Mouse (Mus musculus) limb, embryonic 11.5 days (tissue): Measurements from ENCODE around the gene Klhdc7b. TPM values are rescaled to one million over a fixed set of nuclear protein-coding genes. Genes with fewer than 3 reads are reported as not detected.

ENCODE experiments used
- ATAC-seq: fragments of 200-750 bp; cut with Nextera tagmentation; 2 replicates; pipeline ENCODE4 v1.8.0; 2017; ENCODE audit warnings: low read depth; ENCODE audit not compliant: insufficient number of reproducible peaks, low FRiP score, low TSS enrichment
- DNase-seq: peaks from one replicate; pipeline ENCODE4 v3.0.0-alpha.2; 2015; ENCODE audit warnings: low spot score
- H3K27ac ChIP-seq: fragments of 300-500 bp; sonication (generic); replicated peaks from 2 replicates; pipeline ENCODE4 v1.5.1; 2014; ENCODE audit warnings: low read depth, mild to moderate bottlenecking, low read length
- H3K27me3 ChIP-seq: fragments of 300-500 bp; sonication (generic); 2 replicates; pipeline ENCODE4 v1.6.1; 2014; ENCODE audit warnings: mild to moderate bottlenecking, low read length, mixed read lengths; ENCODE audit not compliant: control insufficient read depth, insufficient read depth
- H3K36me3 ChIP-seq: fragments of 300-500 bp; sonication (generic); 2 replicates; pipeline ENCODE4 v1.6.1; 2014; ENCODE audit warnings: mild to moderate bottlenecking, low read length, moderate library complexity, mixed read lengths; ENCODE audit not compliant: control insufficient read depth, insufficient read depth
- H3K4me1 ChIP-seq: fragments of 300-500 bp; sonication (generic); 2 replicates; pipeline ENCODE4 v1.6.1; 2014; ENCODE audit warnings: low read length, mixed read lengths; ENCODE audit not compliant: control insufficient read depth, insufficient read depth
- H3K4me2 ChIP-seq: fragments of 300-500 bp; sonication (generic); 2 replicates; pipeline ENCODE4 v1.6.1; 2014; ENCODE audit warnings: low read depth, mild to moderate bottlenecking, moderate library complexity; ENCODE audit not compliant: severe bottlenecking
- H3K4me3 ChIP-seq: fragments of 300-500 bp; sonication (generic); 2 replicates; pipeline ENCODE4 v1.5.1; 2014; ENCODE audit warnings: low read depth, low read length
- H3K9ac ChIP-seq: fragments of 300-500 bp; sonication (generic); 2 replicates; pipeline ENCODE4 v1.6.1; 2014; ENCODE audit warnings: mild to moderate bottlenecking, low read length
- H3K9me3 ChIP-seq: fragments of 300-500 bp; sonication (generic); 2 replicates; pipeline ENCODE4 v1.6.1; 2016; ENCODE audit warnings: low read length; ENCODE audit not compliant: control insufficient read depth
- WGBS: fragments of 180-500 bp; shearing (Covaris S2); extraction: QIAGEN DNeasy Blood & Tissue Kit; methylation state at CpG from one replicate; pipeline ENCODE4 v1.1.7; 2014; 5-methylcytosine and 5-hydroxymethylcytosine counted together
- polyA plus RNA-seq: library from polyadenylated mRNA; unstranded; fragments of >200 nt; fragmentation: Nextera tagmentation; extraction: Ambion mirVana; gene quantifications from 2 replicates; pipeline ENCODE4 v1.2.1, GENCODE M21; 2014

The Klhdc7b gene
- polyA plus RNA-seq, 1 experiment from 2014 or later, result not detected

- no peak for ATAC-seq
- Histone ChIP-seq H3K36me3 (no peaks in the 10 kb centered on the region), H3K9ac (no peak overlapping the region), H3K4me2 (no peak overlapping the region), H3K27ac (no peak overlapping the region), H3K9me3 (no peaks in the 10 kb centered on the region), H3K27me3 (peaks cover 41% of the 10 kb centered on the region), H3K4me1 (peaks cover 15% of the 10 kb centered on the region), H3K4me3 (no peak overlapping the region; the same call in 1 of the 2 replicates)
- 5% methylated on average over 18 of the region's 18 CpGs for WGBS
- no peak for DNase-seq
Observed at GRCm38 (mm10) chr15:89377362-89377761, 7.4 kb upstream of the Klhdc7b start.

- Histone ChIP-seq H3K27me3 (peaks cover 41% of the 10 kb centered on the region), H3K36me3 (no peaks in the 10 kb centered on the region), H3K4me3 (peak overlapping the region; percentile 34), H3K9ac (peak overlapping the region; percentile 5; the same call in 1 of the 2 replicates), H3K9me3 (no peaks in the 10 kb centered on the region), H3K4me1 (peaks cover 10% of the 10 kb centered on the region), H3K4me2 (peak overlapping the region; percentile 63), H3K27ac (no peak overlapping the region)
- DNase-seq (no peak), ATAC-seq (no peak)
- WGBS, result 12% methylated on average over 39 of the region's 46 CpGs
Observed at GRCm38 (mm10) chr15:89377938-89378828, 6.5 kb upstream of the Klhdc7b start.

- Histone ChIP-seq H3K4me2 (peak within 1 kb of the TSS; percentile 63), H3K27me3 (peaks cover 41% of the 10 kb centered on the region), H3K36me3 (no peaks in the 10 kb centered on the region), H3K4me1 (peaks cover 10% of the 10 kb centered on the region), H3K9me3 (no peaks in the 10 kb centered on the region), H3K9ac (peak within 1 kb of the TSS; percentile 5), H3K27ac (no peak within 1 kb of the TSS), H3K4me3 (peak within 1 kb of the TSS; percentile 34)
- under 1% methylated on average over 31 of the region's 33 CpGs for WGBS
- DNase-seq (peak; percentile 58), ATAC-seq (no peak; the same call in 1 of the 2 replicates)
Observed at GRCm38 (mm10) chr15:89378831-89379401, 5.8 kb upstream of the Klhdc7b start, which contains the start of gene Odf3b. Gene Odf3b (minus strand): TSS chr15:89379282.

- DNase-seq, result no peak
Observed at GRCm38 (mm10) chr15:89379429-89379828, 5.3 kb upstream of the Klhdc7b start.

GRCm38 (mm10) chr15:89387127-89387526 is 2.4 kb downstream of the Klhdc7b start:
- Histone ChIP-seq H3K27ac (no peak overlapping the region), H3K4me2 (no peak overlapping the region), H3K4me3 (no peak overlapping the region), H3K36me3 (no peaks in the 10 kb centered on the region), H3K9me3 (no peaks in the 10 kb centered on the region), H3K9ac (no peak overlapping the region), H3K4me1 (no peaks in the 10 kb centered on the region), H3K27me3 (no peaks in the 10 kb centered on the region)
- DNase-seq (no peak), ATAC-seq (no peak)
- 47% methylated on average over 12 of the region's 12 CpGs for WGBS

More at GRCm38 (mm10) chr15:89379429-89379828, 5.3 kb upstream of the Klhdc7b start:
- peak overlapping the region; percentile 63 for H3K4me2 ChIP-seq
- no peaks in the 10 kb centered on the region for H3K9me3 ChIP-seq
- H3K27me3 ChIP-seq, result peaks cover 41% of the 10 kb centered on the region
- no peak overlapping the region for H3K27ac ChIP-seq
- no peak for ATAC-seq
- peak overlapping the region; percentile 34 for H3K4me3 ChIP-seq
- peak overlapping the region; percentile 0; the same call in 1 of the 2 replicates for H3K9ac ChIP-seq
- H3K4me1 ChIP-seq, result peaks cover 6% of the 10 kb centered on the region
- H3K36me3 ChIP-seq, result no peaks in the 10 kb centered on the region
- 10% methylated on average over 10 of the region's 10 CpGs for WGBS

- Histone ChIP-seq H3K4me2 (no peak overlapping the region), H3K4me1 (no peaks in the 10 kb centered on the region), H3K9ac (no peak overlapping the region), H3K9me3 (no peaks in the 10 kb centered on the region), H3K36me3 (no peaks in the 10 kb centered on the region), H3K27ac (no peak overlapping the region), H3K27me3 (no peaks in the 10 kb centered on the region), H3K4me3 (no peak overlapping the region)
- DNase-seq (no peak), ATAC-seq (no peak)
- 90% methylated on average over 10 of the region's 10 CpGs for whole genome bisulfite sequencing
Observed at GRCm38 (mm10) chr15:89390081-89390480, 5.4 kb downstream of the Klhdc7b start.

- ATAC-seq (no peak), DNase-seq (no peak)
- Histone ChIP-seq H3K4me1 (no peaks in the 10 kb centered on the region), H3K9me3 (no peaks in the 10 kb centered on the region), H3K4me2 (no peak overlapping the region), H3K4me3 (no peak overlapping the region), H3K36me3 (no peaks in the 10 kb centered on the region), H3K27me3 (no peaks in the 10 kb centered on the region), H3K9ac (no peak overlapping the region), H3K27ac (no peak overlapping the region)
- 87% methylated on average over 4 of the region's 4 CpGs for WGBS
Observed at GRCm38 (mm10) chr15:89396883-89397282, 12.2 kb downstream of the Klhdc7b start.

- 85% methylated on average over 2 of the region's 2 CpGs for whole genome bisulfite sequencing
- no peaks in the 10 kb centered on the region for H3K9me3 ChIP-seq
Observed at GRCm38 (mm10) chr15:89398146-89398545, 13.4 kb downstream of the Klhdc7b start.

More at GRCm38 (mm10) chr15:89398146-89398545, 13.4 kb downstream of the Klhdc7b start:
- Histone ChIP-seq H3K36me3 (no peaks in the 10 kb centered on the region), H3K4me3 (no peak overlapping the region), H3K9ac (no peak overlapping the region), H3K27ac (no peak overlapping the region), H3K4me2 (no peak overlapping the region), H3K4me1 (no peaks in the 10 kb centered on the region), H3K27me3 (no peaks in the 10 kb centered on the region)
- no peak for DNase-seq
- no peak for ATAC-seq
